Mouse (Mus musculus) heart, adult 8-10 months (tissue): ENCODE results near the gene Gm49711. TPM values are rescaled to one million over a fixed set of nuclear protein-coding genes. Genes with fewer than 3 reads are reported as not detected.
A peak's percentile ranks its signal among the peaks of the same experiment; 100 is the strongest.
"Not testable (repeated sequence)": the region's sequence is repeated elsewhere in the genome, so short reads cannot be mapped to it uniquely, and the experiment has no call there.

Source experiments
- DNase-seq: peaks from one replicate; pipeline ENCODE4 v3.0.0; 2022; ENCODE audit warnings: low spot score
- total RNA-seq, 4 experiments: library from RNA; stranded (reverse); gene quantifications; 2 replicates each; pipeline ENCODE4 v1.2.4; 2022

The Gm49711 gene
- total RNA-seq, 4 experiments from 2014 or later, result not detected

GRCm38 (mm10) chr16:92062832-92063231 lies 4.7 kb downstream of the Gm49711 start:
- DNase-seq, result no peak

GRCm38 (mm10) chr16:92064801-92065200 lies 6.7 kb downstream of the Gm49711 start:
- no peak for DNase-seq

GRCm38 (mm10) chr16:92070338-92070737 lies 12.2 kb downstream of the Gm49711 start:
- no peak for DNase-seq

GRCm38 (mm10) chr16:92076797-92077196 lies 18.7 kb downstream of the Gm49711 start:
- DNase-seq, result no peak

- DNase-seq, result no peak
Measured at GRCm38 (mm10) chr16:92083771-92084453, 25.8 kb downstream of the Gm49711 start.

GRCm38 (mm10) chr16:92089225-92089624 lies 31.1 kb downstream of the Gm49711 start:
- DNase-seq, result no peak

GRCm38 (mm10) chr16:92091876-92092275 lies 33.8 kb downstream of the Gm49711 start:
- no peak for DNase-seq

- no peak for DNase-seq
Measured at GRCm38 (mm10) chr16:92098351-92099051, 40.4 kb downstream of the Gm49711 start.

- no peak for DNase-seq
Measured at GRCm38 (mm10) chr16:92099598-92099997, 41.5 kb downstream of the Gm49711 start.

GRCm38 (mm10) chr16:92100111-92100510 lies 42.0 kb downstream of the Gm49711 start:
- DNase-seq, result no peak

- peak; percentile 20 for DNase-seq
Measured at GRCm38 (mm10) chr16:92102115-92102514, 44.0 kb downstream of the Gm49711 start.

- DNase-seq, result not testable (repeated sequence)
Measured at GRCm38 (mm10) chr16:92102931-92103330, 44.8 kb downstream of the Gm49711 start.

GRCm38 (mm10) chr16:92103572-92104331 lies 45.6 kb downstream of the Gm49711 start:
- DNase-seq, result no peak

- no peak for DNase-seq
Measured at GRCm38 (mm10) chr16:92104332-92104590, 46.1 kb downstream of the Gm49711 start.

GRCm38 (mm10) chr16:92104951-92105350 lies 46.8 kb downstream of the Gm49711 start:
- DNase-seq, result no peak

- no peak for DNase-seq
Measured at GRCm38 (mm10) chr16:92105631-92106030, 47.5 kb downstream of the Gm49711 start.

- no peak for DNase-seq
Measured at GRCm38 (mm10) chr16:92107346-92107745, 49.2 kb downstream of the Gm49711 start.

- peak; percentile 21 for DNase-seq
Measured at GRCm38 (mm10) chr16:92114706-92115241, 56.7 kb downstream of the Gm49711 start.

- DNase-seq, result no peak
Measured at GRCm38 (mm10) chr16:92115611-92116421, 57.7 kb downstream of the Gm49711 start.

GRCm38 (mm10) chr16:92117337-92118209 lies 59.5 kb downstream of the Gm49711 start:
- peak; percentile 13 for DNase-seq
